Mouse (Mus musculus) liver (tissue): ENCODE measurements around the gene Slc27a3.

Experiments
- DNase-seq: peaks from one replicate; pipeline ENCODE4 v3.0.0-alpha.2; 2020; ENCODE audit warnings: mixed read lengths

The Slc27a3 gene

GRCm38 (mm10) chr3:90335517-90335916 is 54.2 kb downstream of the Slc27a3 start:
- DNase-seq: no peak
